Mouse (Mus musculus): Measurements from ENCODE around the gene Wdr25.

The Wdr25 gene

GRCm38 (mm10) chr12:109068167-109068653, 174.8 kb downstream of the Wdr25 start, which contains the start of gene Begain:
TSS of gene Begain (minus strand) at chr12:109068217.
- Histone ChIP-seq H3K36me3 (ENCODE audit: control insufficient read depth, insufficient read depth, low read length, poor library complexity, severe bottlenecking) (no peaks in the 10 kb centered on the region), H3K27me3 (ENCODE audit: control insufficient read depth, insufficient read depth, low read length, poor library complexity, severe bottlenecking) (no peaks in the 10 kb centered on the region)
- DNase-seq (ENCODE audit: low read depth, low spot score) = peak; percentile 36

GRCm38 (mm10) chr12:109068738-109069137, 175.3 kb downstream of the Wdr25 start:
- DNase-seq (ENCODE audit: low read depth, low spot score) = no peak
- Histone ChIP-seq H3K36me3 (ENCODE audit: control insufficient read depth, insufficient read depth, low read length, poor library complexity, severe bottlenecking) (no peaks in the 10 kb centered on the region), H3K27me3 (ENCODE audit: control insufficient read depth, insufficient read depth, low read length, poor library complexity, severe bottlenecking) (no peaks in the 10 kb centered on the region)

GRCm38 (mm10) chr12:109069751-109070150, 176.3 kb downstream of the Wdr25 start:
- Histone ChIP-seq H3K36me3 (ENCODE audit: control insufficient read depth, insufficient read depth, low read length, poor library complexity, severe bottlenecking) (no peaks in the 10 kb centered on the region), H3K27me3 (ENCODE audit: control insufficient read depth, insufficient read depth, low read length, poor library complexity, severe bottlenecking) (no peaks in the 10 kb centered on the region)
- peak; percentile 49 for DNase-seq (ENCODE audit: low read depth, low spot score)

GRCm38 (mm10) chr12:109071248-109071647, 177.8 kb downstream of the Wdr25 start:
- Histone ChIP-seq H3K36me3 (ENCODE audit: control insufficient read depth, insufficient read depth, low read length, poor library complexity, severe bottlenecking) (no peaks in the 10 kb centered on the region), H3K27me3 (ENCODE audit: control insufficient read depth, insufficient read depth, low read length, poor library complexity, severe bottlenecking) (no peaks in the 10 kb centered on the region)
- peak; percentile 83 for DNase-seq (ENCODE audit: low read depth, low spot score)

- Histone ChIP-seq H3K27me3 (ENCODE audit: control insufficient read depth, insufficient read depth, low read length, poor library complexity, severe bottlenecking) (no peaks in the 10 kb centered on the region), H3K36me3 (ENCODE audit: control insufficient read depth, insufficient read depth, low read length, poor library complexity, severe bottlenecking) (no peaks in the 10 kb centered on the region)
- peak; percentile 70 for DNase-seq (ENCODE audit: low read depth, low spot score)
Observed at GRCm38 (mm10) chr12:109074106-109074505, 180.7 kb downstream of the Wdr25 start.

- peak; percentile 65 for DNase-seq (ENCODE audit: low read depth, low spot score)
- H3K36me3 ChIP-seq (ENCODE audit: control insufficient read depth, insufficient read depth, low read length, poor library complexity, severe bottlenecking) = no peaks in the 10 kb centered on the region
- H3K27me3 ChIP-seq (ENCODE audit: control insufficient read depth, insufficient read depth, low read length, poor library complexity, severe bottlenecking) = no peaks in the 10 kb centered on the region
Observed at GRCm38 (mm10) chr12:109074777-109075285, 181.4 kb downstream of the Wdr25 start.

GRCm38 (mm10) chr12:109077036-109077435, 183.6 kb downstream of the Wdr25 start:
- H3K27me3 ChIP-seq (ENCODE audit: control insufficient read depth, insufficient read depth, low read length, poor library complexity, severe bottlenecking) = no peaks in the 10 kb centered on the region
- DNase-seq (ENCODE audit: low read depth, low spot score) = no peak
- H3K36me3 ChIP-seq (ENCODE audit: control insufficient read depth, insufficient read depth, low read length, poor library complexity, severe bottlenecking) = no peaks in the 10 kb centered on the region

Measured in splenic B cell, adult 2 months (primary cell).